ENCODE assay signal across 14 mouse cellular contexts in the genomic region with DNA sequence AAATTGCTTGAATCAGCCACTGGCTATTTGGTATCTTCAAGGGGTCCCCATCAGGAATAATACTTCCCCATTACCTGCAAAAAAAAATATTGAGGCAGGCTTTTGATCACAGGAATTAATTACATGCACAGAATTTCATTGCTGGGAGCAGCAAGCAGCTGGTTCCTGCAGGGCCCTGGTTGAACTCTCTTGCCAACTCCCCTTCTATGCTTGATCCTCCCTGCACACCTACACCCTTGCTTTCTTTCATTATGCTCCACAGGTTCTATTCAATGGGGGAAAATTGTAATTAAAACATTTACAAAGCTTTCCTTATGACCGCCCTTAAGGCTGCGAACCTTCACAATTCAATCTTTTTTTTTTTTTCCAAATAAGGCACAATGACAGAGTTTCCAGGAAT.
"Had no signal": no experiment of that assay in that cellular context is flagged by ENCODE, and none has a peak within 500 bp of the region (broad histone marks: within the 10 kb centered on the region; RNA-seq: fewer than 3 reads in every experiment).

No protein-coding gene starts in this region.

- DNase-seq: kidney, postnatal 10 days; kidney, postnatal 4 days; liver; liver, embryonic 13.5 days; liver, postnatal 0 days; lung, postnatal 14 days; thymus, adult 18-20 months; thymus, postnatal 14 days had no signal

- H3K36me3 ChIP-seq: limb, embryonic 12.5 days; liver, embryonic 13.5 days; lung, embryonic 15.5 days; midbrain, embryonic 12.5 days had no signal

- H3K27ac ChIP-seq: layer of hippocampus, adult 2 months; limb, embryonic 12.5 days; liver, embryonic 13.5 days; lung, embryonic 15.5 days; macrophage; midbrain, embryonic 12.5 days had no signal

- H3K4me1 ChIP-seq: limb, embryonic 12.5 days; liver, embryonic 13.5 days; lung, embryonic 15.5 days; megakaryocyte, embryonic 14.5 days had no signal

- H3K9me3 ChIP-seq: limb, embryonic 12.5 days; liver, embryonic 13.5 days; lung, embryonic 15.5 days; megakaryocyte, embryonic 14.5 days; midbrain, embryonic 12.5 days had no signal

- H3K9ac ChIP-seq: limb, embryonic 12.5 days; liver, embryonic 13.5 days; liver, postnatal 0 days; lung, embryonic 15.5 days; midbrain, embryonic 12.5 days had no signal

- H3K4me3 ChIP-seq: layer of hippocampus, adult 2 months; limb, embryonic 12.5 days; liver, embryonic 13.5 days; lung, embryonic 15.5 days; megakaryocyte, embryonic 14.5 days; midbrain, embryonic 12.5 days had no signal

- ATAC-seq: liver, postnatal 0 days had no signal

- H3K27me3 ChIP-seq: limb, embryonic 12.5 days; liver, embryonic 13.5 days; lung, embryonic 15.5 days; megakaryocyte, embryonic 14.5 days; midbrain, embryonic 12.5 days had no signal

- H3K4me2 ChIP-seq: limb, embryonic 12.5 days; liver, embryonic 13.5 days; lung, embryonic 15.5 days; midbrain, embryonic 12.5 days had no signal
